Mouse (Mus musculus) cortical plate, adult 2 months (tissue): ENCODE results near the gene Fam171a2. TPM values are rescaled to one million over a fixed set of nuclear protein-coding genes. Genes with fewer than 3 reads are reported as not detected.

ENCODE experiments used
- H3K27ac ChIP-seq: fragments of 200-500 bp; 2 replicates; pipeline ENCODE4 v1.5.1; 2012; ENCODE audit warnings: low read length, control low read depth, inconsistent platforms; ENCODE audit not compliant: insufficient read depth
- H3K4me1 ChIP-seq: fragments of 200-500 bp; 2 replicates; pipeline ENCODE4 v1.6.1; 2011; ENCODE audit warnings: low read length; ENCODE audit not compliant: control insufficient read depth, insufficient read depth
- H3K4me3 ChIP-seq: fragments of 200-500 bp; 2 replicates; pipeline ENCODE4 v1.5.1; 2011; ENCODE audit warnings: mild to moderate bottlenecking, low read length, control low read depth; ENCODE audit not compliant: insufficient read depth
- CTCF ChIP-seq: fragments of 200-500 bp; IDR thresholded peaks from 2 replicates; pipeline ENCODE4 v1.5.1; 2011; ENCODE audit warnings: mild to moderate bottlenecking, control low read depth, low read length; ENCODE audit not compliant: insufficient read depth; ENCODE audit errors: extremely low read depth
- POLR2A ChIP-seq: fragments of 200-500 bp; IDR thresholded peaks from 2 replicates; pipeline ENCODE4 v1.6.1; 2011; ENCODE audit warnings: mild to moderate bottlenecking, low read length, control low read depth; ENCODE audit not compliant: insufficient read depth; ENCODE audit errors: extremely low read depth
- polyA plus RNA-seq: library from polyadenylated mRNA; depleted of rRNA; stranded (reverse); fragments of >200 nt; gene quantifications from 2 replicates; pipeline ENCODE4 v1.2.3, GENCODE M21; 2012

Fam171a2 gene
- polyA plus RNA-seq, 1 experiment: 78.3 TPM

DNA sequence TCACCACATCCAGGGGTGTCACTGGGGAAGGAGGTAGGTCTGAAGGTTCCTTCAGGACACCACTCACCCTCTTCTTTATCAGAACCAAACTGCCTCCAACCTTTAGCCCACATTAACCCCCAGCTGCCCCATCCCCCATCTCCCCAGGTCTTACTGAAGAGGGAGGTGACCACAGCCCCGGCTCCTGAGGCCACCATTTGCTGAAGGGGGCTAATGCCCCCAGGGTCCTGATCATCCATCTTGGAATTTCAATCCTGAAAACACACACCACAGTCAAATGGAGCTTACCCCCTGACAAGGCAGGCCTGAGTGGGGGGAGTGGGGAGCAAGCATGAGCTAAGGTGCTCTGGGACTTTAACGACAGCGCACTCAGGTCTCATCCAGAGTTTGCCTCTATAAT, 41.1 kb downstream of the Fam171a2 start:
- no peak for TF ChIP-seq CTCF
- no peak for TF ChIP-seq POLR2A
- H3K4me3 ChIP-seq: peak overlapping the region; percentile 76
- 0 out of 2 replicates have a peak, but pooled peaks cover 2% of the 10 kb centered on the region for H3K4me1 ChIP-seq
- no peak overlapping the region for H3K27ac ChIP-seq

DNA sequence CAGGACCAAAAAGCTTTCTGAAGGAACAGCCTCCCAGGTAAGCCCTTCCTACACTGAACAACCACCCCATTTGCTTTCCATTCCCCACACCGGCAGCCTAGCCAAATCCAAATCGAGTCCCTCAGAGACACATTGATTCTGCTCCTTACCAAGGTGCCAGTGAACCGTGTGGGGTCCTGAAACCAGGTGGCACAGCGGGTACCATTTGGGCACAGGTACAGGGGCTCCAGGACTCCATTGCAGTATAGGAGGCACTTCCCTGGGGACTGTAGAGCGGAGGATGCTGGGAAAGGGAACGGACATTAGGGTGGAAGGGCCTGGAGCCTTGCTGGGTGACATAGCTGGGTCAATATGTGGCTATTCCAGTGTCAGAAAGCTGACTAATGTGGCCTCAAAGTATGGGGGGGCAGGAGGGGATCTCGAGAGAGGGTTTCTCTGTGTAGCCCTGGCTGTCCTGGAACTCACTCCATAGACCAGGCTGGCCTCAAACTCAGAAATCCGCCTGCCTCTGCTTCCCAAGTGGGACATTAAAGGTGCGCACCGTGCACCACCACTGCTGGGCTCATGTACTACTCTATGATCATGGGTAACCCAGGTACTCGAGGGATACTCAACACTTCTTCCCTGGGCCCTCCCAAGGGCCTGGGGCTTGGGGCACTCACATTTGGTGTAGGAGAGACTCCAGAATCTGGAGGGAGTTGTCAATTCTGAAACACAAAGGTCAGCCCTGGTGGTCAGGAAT, 41.8 kb downstream of the Fam171a2 start:
- Histone ChIP-seq H3K4me3 (peak overlapping the region; percentile 76; the same call in 1 of the 2 replicates), H3K4me1 (peaks cover 3% of the 10 kb centered on the region; the same call in 1 of the 2 replicates)
- TF ChIP-seq CTCF: no peak
- TF ChIP-seq POLR2A: no peak

GRCm38 (mm10) chr11:102404161-102405010, 43.1 kb downstream of the Fam171a2 start:
- TF ChIP-seq CTCF (no peak), POLR2A (no peak)
- no peak overlapping the region for H3K4me3 ChIP-seq

More for the DNA sequence above, 41.8 kb downstream of the Fam171a2 start:
- H3K27ac ChIP-seq: no peak overlapping the region

GRCm38 (mm10) chr11:102403657-102404056, 43.8 kb downstream of the Fam171a2 start:
- Histone ChIP-seq H3K27ac (no peak overlapping the region), H3K4me3 (no peak overlapping the region), H3K4me1 (peaks cover 3% of the 10 kb centered on the region; the same call in 1 of the 2 replicates)
- TF ChIP-seq CTCF (no peak), POLR2A (no peak)

More at GRCm38 (mm10) chr11:102404161-102405010, 43.1 kb downstream of the Fam171a2 start:
- Histone ChIP-seq H3K27ac (no peak overlapping the region), H3K4me1 (peaks cover 3% of the 10 kb centered on the region; the same call in 1 of the 2 replicates)

GRCm38 (mm10) chr11:102401898-102402500, 45.5 kb downstream of the Fam171a2 start:
- peaks cover 8% of the 10 kb centered on the region for H3K4me1 ChIP-seq
- H3K27ac ChIP-seq: no peak overlapping the region
- H3K4me3 ChIP-seq: no peak overlapping the region
- no peak for TF ChIP-seq CTCF
- TF ChIP-seq POLR2A: 0 out of 2 replicates have a peak, but pooled peaks have one; percentile 26

- no peak for TF ChIP-seq CTCF
- TF ChIP-seq POLR2A: 0 out of 2 replicates have a peak, but pooled peaks have one; percentile 12
- Histone ChIP-seq H3K4me1 (peaks cover 8% of the 10 kb centered on the region), H3K27ac (no peak overlapping the region), H3K4me3 (no peak overlapping the region)
Observed at GRCm38 (mm10) chr11:102400513-102401084, 46.9 kb downstream of the Fam171a2 start.

- Histone ChIP-seq H3K4me3 (no peak overlapping the region), H3K4me1 (peaks cover 6% of the 10 kb centered on the region), H3K27ac (no peak overlapping the region)
- TF ChIP-seq POLR2A (no peak), CTCF (no peak)
Observed at GRCm38 (mm10) chr11:102399610-102400072, 47.8 kb downstream of the Fam171a2 start.

- Histone ChIP-seq H3K4me3 (no peak overlapping the region), H3K4me1 (peaks cover 6% of the 10 kb centered on the region), H3K27ac (no peak overlapping the region)
- TF ChIP-seq CTCF (no peak), POLR2A (no peak)
Observed at GRCm38 (mm10) chr11:102399107-102399506, 48.4 kb downstream of the Fam171a2 start.
